Mouse (Mus musculus) C2C12 (cell line): ENCODE data around the gene Rps6ka4.

Source experiments
- CTCF ChIP-seq: IDR thresholded peaks from one replicate; pipeline ENCODE4 v1.5.1; 2011; ENCODE audit not compliant: control insufficient read depth, insufficient read depth, insufficient read length
- MYOG ChIP-seq: IDR thresholded peaks from one replicate; pipeline ENCODE4 v1.6.1; 2011; ENCODE audit not compliant: control insufficient read depth, insufficient read length; ENCODE audit errors: extremely low read depth

GRCm38 (mm10) chr19:6869355-6869754 is 28.9 kb upstream of the Rps6ka4 start:
- no peak for TF ChIP-seq CTCF
- no peak for TF ChIP-seq MYOG
